Mouse (Mus musculus): Measurements from ENCODE around the gene Prpf39. TPM values are rescaled to one million over a fixed set of nuclear protein-coding genes. Genes with fewer than 3 reads are reported as not detected.
A peak's percentile ranks its signal among the peaks of the same experiment; 100 is the strongest.

The Prpf39 gene
- polyA plus RNA-seq, 2 experiments: 51.9 to 58.2 TPM

DNA sequence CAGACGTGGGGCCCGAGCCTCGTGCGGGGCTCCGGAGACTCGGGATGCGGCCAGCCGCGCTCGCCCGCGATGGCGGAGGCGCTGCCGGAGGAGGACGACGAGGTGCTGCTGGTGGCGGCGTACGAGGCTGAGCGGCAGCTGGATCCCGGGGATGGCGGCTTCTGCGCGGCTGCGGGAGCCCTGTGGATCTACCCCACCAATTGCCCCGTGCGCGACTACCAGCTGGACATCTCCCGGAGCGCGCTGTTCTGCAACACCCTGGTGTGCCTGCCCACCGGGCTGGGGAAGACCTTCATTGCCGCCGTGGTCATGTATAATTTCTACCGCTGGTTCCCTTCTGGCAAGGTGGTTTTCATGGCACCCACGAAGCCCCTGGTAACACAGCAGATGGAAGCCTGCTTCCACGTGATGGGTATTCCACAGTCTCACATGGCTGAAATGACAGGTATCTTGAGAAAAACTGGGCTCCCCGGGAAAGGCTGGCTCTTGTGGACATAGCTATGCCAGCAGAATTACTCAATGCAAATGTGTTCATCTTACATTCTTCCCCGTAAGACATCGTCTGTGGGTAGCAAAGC, 39.7 kb downstream of the Prpf39 start:
- under 1% methylated on average over 41 of the region's 41 CpGs for WGBS
- peak overlapping the region; percentile 86 for H3K4me2 ChIP-seq (replicated peaks; ENCODE audit: low read depth, low read length, severe bottlenecking)
- peak overlapping the region; percentile 77 for H3K9ac ChIP-seq (ENCODE audit: low read depth, low read length, severe bottlenecking)
- peak overlapping the region; percentile 82 for H3K27ac ChIP-seq (replicated peaks; ENCODE audit: low read depth, low read length)
- H3K4me3 ChIP-seq (replicated peaks; ENCODE audit: low read length): peak overlapping the region; percentile 85
- no peaks in the 10 kb centered on the region for H3K27me3 ChIP-seq (ENCODE audit: control insufficient read depth, insufficient read depth, low read length)
- DNase-seq (ENCODE audit: low spot score) (no peak), ATAC-seq (ENCODE audit: low FRiP score, low read depth) (no peak)
- TF ChIP-seq POLR2A (IDR thresholded peaks at IDR 0.05; ENCODE audit: borderline replicate concordance, extremely low read depth, insufficient read depth, insufficient read length): no peak
- peaks cover 11% of the 10 kb centered on the region; the same call in 1 of the 2 replicates for H3K36me3 ChIP-seq (ENCODE audit: control insufficient read depth, insufficient read depth, low read length)
- peaks cover 20% of the 10 kb centered on the region for H3K4me1 ChIP-seq (ENCODE audit: control insufficient read depth, insufficient read depth, low read length)
- no peaks in the 10 kb centered on the region for H3K9me3 ChIP-seq (ENCODE audit: control insufficient read depth, low read length)

DNA sequence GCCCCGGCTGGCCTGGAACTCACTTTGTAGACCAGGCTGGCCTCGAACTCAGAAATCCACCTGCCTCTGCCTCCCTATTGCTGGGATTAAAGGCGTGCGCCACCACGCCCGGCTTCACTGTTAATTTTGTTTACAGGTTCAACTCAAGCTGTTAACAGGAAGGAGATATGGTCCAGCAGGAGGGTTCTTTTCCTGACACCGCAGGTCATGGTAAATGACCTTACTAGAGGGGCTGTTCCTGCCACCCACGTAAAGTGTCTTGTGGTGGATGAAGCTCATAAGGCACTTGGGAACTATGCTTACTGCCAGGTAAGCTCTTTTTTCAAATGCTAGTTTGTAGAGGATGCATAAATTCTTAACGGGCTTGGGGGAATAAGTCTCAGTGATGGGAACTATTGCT, 40.8 kb downstream of the Prpf39 start:
- Histone ChIP-seq H3K4me2 (replicated peaks; ENCODE audit: low read depth, low read length, severe bottlenecking) (peak overlapping the region; percentile 86), H3K4me3 (replicated peaks; ENCODE audit: low read length) (peak overlapping the region; percentile 85), H3K4me1 (ENCODE audit: control insufficient read depth, insufficient read depth, low read length) (peaks cover 20% of the 10 kb centered on the region), H3K9me3 (ENCODE audit: control insufficient read depth, low read length) (no peaks in the 10 kb centered on the region), H3K27me3 (ENCODE audit: control insufficient read depth, insufficient read depth, low read length) (no peaks in the 10 kb centered on the region), H3K27ac (replicated peaks; ENCODE audit: low read depth, low read length) (no peak overlapping the region), H3K9ac (ENCODE audit: low read depth, low read length, severe bottlenecking) (peak overlapping the region; percentile 77; the same call in 1 of the 2 replicates), H3K36me3 (ENCODE audit: control insufficient read depth, insufficient read depth, low read length) (peaks cover 13% of the 10 kb centered on the region; the same call in 1 of the 2 replicates)
- ATAC-seq (ENCODE audit: low FRiP score, low read depth) (no peak), DNase-seq (ENCODE audit: low spot score) (no peak)
- no peak for TF ChIP-seq POLR2A (IDR thresholded peaks at IDR 0.05; ENCODE audit: borderline replicate concordance, extremely low read depth, insufficient read depth, insufficient read length)
- 76% methylated on average over 9 of the region's 9 CpGs for WGBS

DNA sequence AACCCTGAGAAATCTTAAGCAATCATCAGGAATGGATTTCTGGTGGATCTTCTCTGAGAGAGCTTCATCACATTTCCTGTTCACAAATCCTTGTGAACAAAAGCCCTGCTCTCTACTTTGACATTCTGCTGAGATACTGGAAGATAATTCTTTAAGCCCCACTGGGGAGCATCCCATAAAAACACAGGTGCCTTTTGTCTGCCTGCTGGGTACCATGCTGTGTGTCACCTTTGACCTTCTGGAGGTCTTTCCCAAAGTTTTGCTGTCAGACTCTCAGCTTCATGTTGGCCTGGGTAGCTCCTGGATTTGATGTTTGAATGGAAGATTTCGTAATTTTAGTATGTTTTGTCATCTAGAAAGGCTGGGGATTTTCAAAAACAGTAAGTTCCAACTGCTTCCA, 72.6 kb downstream of the Prpf39 start:
- no peak for ATAC-seq (ENCODE audit: low FRiP score, low read depth)
- no peak for TF ChIP-seq POLR2A (IDR thresholded peaks at IDR 0.05; ENCODE audit: borderline replicate concordance, extremely low read depth, insufficient read depth, insufficient read length)
- 87% methylated on average over 1 of the region's 1 CpGs for WGBS

GRCm38 (mm10) chr12:65111503-65111902, 75.4 kb downstream of the Prpf39 start:
- no peak overlapping the region for H3K4me2 ChIP-seq (replicated peaks; ENCODE audit: low read depth, low read length, severe bottlenecking)
- H3K4me1 ChIP-seq (ENCODE audit: control insufficient read depth, insufficient read depth, low read length): no peaks in the 10 kb centered on the region
- H3K27me3 ChIP-seq (ENCODE audit: control insufficient read depth, insufficient read depth, low read length): no peaks in the 10 kb centered on the region
- H3K4me3 ChIP-seq (replicated peaks; ENCODE audit: low read length): no peak overlapping the region
- 79% methylated on average over 3 of the region's 3 CpGs for WGBS
- DNase-seq (ENCODE audit: low spot score) (no peak), ATAC-seq (ENCODE audit: low FRiP score, low read depth) (no peak)
- no peak overlapping the region for H3K9ac ChIP-seq (ENCODE audit: low read depth, low read length, severe bottlenecking)
- no peak for TF ChIP-seq POLR2A (IDR thresholded peaks at IDR 0.05; ENCODE audit: borderline replicate concordance, extremely low read depth, insufficient read depth, insufficient read length)
- no peak overlapping the region for H3K27ac ChIP-seq (replicated peaks; ENCODE audit: low read depth, low read length)
- H3K9me3 ChIP-seq (ENCODE audit: control insufficient read depth, low read length): no peaks in the 10 kb centered on the region
- H3K36me3 ChIP-seq (ENCODE audit: control insufficient read depth, insufficient read depth, low read length): peaks cover 29% of the 10 kb centered on the region

More for the DNA sequence above, 72.6 kb downstream of the Prpf39 start:
- H3K9ac ChIP-seq (ENCODE audit: low read depth, low read length, severe bottlenecking): no peak overlapping the region
- peaks cover 42% of the 10 kb centered on the region for H3K36me3 ChIP-seq (ENCODE audit: control insufficient read depth, insufficient read depth, low read length)
- no peak for DNase-seq (ENCODE audit: low spot score)
- H3K4me1 ChIP-seq (ENCODE audit: control insufficient read depth, insufficient read depth, low read length): no peaks in the 10 kb centered on the region
- H3K27me3 ChIP-seq (ENCODE audit: control insufficient read depth, insufficient read depth, low read length): no peaks in the 10 kb centered on the region
- H3K4me3 ChIP-seq (replicated peaks; ENCODE audit: low read length): no peak overlapping the region
- H3K4me2 ChIP-seq (replicated peaks; ENCODE audit: low read depth, low read length, severe bottlenecking): no peak overlapping the region
- no peaks in the 10 kb centered on the region for H3K9me3 ChIP-seq (ENCODE audit: control insufficient read depth, low read length)
- H3K27ac ChIP-seq (replicated peaks; ENCODE audit: low read depth, low read length): no peak overlapping the region

DNA sequence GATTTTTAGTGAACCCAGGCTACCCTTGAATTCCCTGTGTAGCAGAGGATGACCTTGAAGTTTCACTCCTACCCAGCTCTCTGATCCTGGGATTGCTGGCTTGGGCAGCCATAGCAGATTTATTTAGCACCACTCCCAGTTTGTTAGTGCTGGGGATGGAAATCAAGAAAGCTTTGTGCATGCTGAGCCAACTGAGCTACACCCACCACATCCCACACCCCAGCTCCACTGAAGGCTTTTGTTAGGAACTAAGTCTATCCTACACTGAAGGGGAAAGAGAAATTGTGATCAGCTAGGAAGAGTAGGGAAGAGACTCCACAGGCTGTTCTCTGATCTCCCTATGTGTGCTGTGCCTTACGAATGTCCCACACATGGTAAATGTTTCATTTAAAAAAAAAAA, 76.7 kb downstream of the Prpf39 start:
- Histone ChIP-seq H3K27me3 (ENCODE audit: control insufficient read depth, insufficient read depth, low read length) (no peaks in the 10 kb centered on the region), H3K27ac (replicated peaks; ENCODE audit: low read depth, low read length) (no peak overlapping the region), H3K9ac (ENCODE audit: low read depth, low read length, severe bottlenecking) (no peak overlapping the region), H3K9me3 (ENCODE audit: control insufficient read depth, low read length) (no peaks in the 10 kb centered on the region), H3K36me3 (ENCODE audit: control insufficient read depth, insufficient read depth, low read length) (peaks cover 32% of the 10 kb centered on the region), H3K4me2 (replicated peaks; ENCODE audit: low read depth, low read length, severe bottlenecking) (no peak overlapping the region), H3K4me3 (replicated peaks; ENCODE audit: low read length) (no peak overlapping the region), H3K4me1 (ENCODE audit: control insufficient read depth, insufficient read depth, low read length) (no peaks in the 10 kb centered on the region)
- WGBS: 73% methylated on average over 1 of the region's 1 CpGs
- TF ChIP-seq POLR2A (IDR thresholded peaks at IDR 0.05; ENCODE audit: borderline replicate concordance, extremely low read depth, insufficient read depth, insufficient read length): no peak
- DNase-seq (ENCODE audit: low spot score) (no peak), ATAC-seq (ENCODE audit: low FRiP score, low read depth) (no peak)

Other genes starting within 250 kb of the Prpf39 start
- gene Gm527, start 118.4 kb upstream of the Prpf39 start, polyA plus RNA-seq (2012; rRNA removed): 7.2 and 7.3 TPM in 2 replicates
- gene Gm527, start 118.4 kb upstream of the Prpf39 start, polyA plus RNA-seq (2014; fragmentation: Nextera tagmentation; extraction: Ambion mirVana): 5.5 and 5.9 TPM in 2 replicates
- gene Klhl28, start 70.8 kb upstream of the Prpf39 start, polyA plus RNA-seq (2012; rRNA removed): 7.5 and 7.7 TPM in 2 replicates
- 16.6 and 19.5 TPM in 2 replicates for gene Klhl28, start 70.8 kb upstream of the Prpf39 start, polyA plus RNA-seq (2014; fragmentation: Nextera tagmentation; extraction: Ambion mirVana)
- gene Togaram1, start 70.5 kb upstream of the Prpf39 start, polyA plus RNA-seq (2012; rRNA removed): 15.4 and 16.8 TPM in 2 replicates
- gene Togaram1, start 70.5 kb upstream of the Prpf39 start, polyA plus RNA-seq (2014; fragmentation: Nextera tagmentation; extraction: Ambion mirVana): 31.1 and 31.9 TPM in 2 replicates
- 187 and 335 TPM in 2 replicates for gene Fkbp3, start 37.7 kb downstream of the Prpf39 start, polyA plus RNA-seq (2012; rRNA removed)
- 379 and 385 TPM in 2 replicates for gene Fkbp3, start 37.7 kb downstream of the Prpf39 start, polyA plus RNA-seq (2014; fragmentation: Nextera tagmentation; extraction: Ambion mirVana)
- 8.6 and 8.7 TPM in 2 replicates for gene Fancm, start 39.3 kb downstream of the Prpf39 start, polyA plus RNA-seq (2012; rRNA removed)
- gene Fancm, start 39.3 kb downstream of the Prpf39 start, polyA plus RNA-seq (2014; fragmentation: Nextera tagmentation; extraction: Ambion mirVana): 8.4 and 10.3 TPM in 2 replicates
- gene Mis18bp1, start 136.3 kb downstream of the Prpf39 start, polyA plus RNA-seq (2012; rRNA removed): 18.1 and 25.1 TPM in 2 replicates
- gene Mis18bp1, start 136.3 kb downstream of the Prpf39 start, polyA plus RNA-seq (2014; fragmentation: Nextera tagmentation; extraction: Ambion mirVana): 45.1 and 45.9 TPM in 2 replicates
- not detected in 2 replicates for gene Wdr20rt, start 189.2 kb downstream of the Prpf39 start, polyA plus RNA-seq (2012; rRNA removed)
- gene Wdr20rt, start 189.2 kb downstream of the Prpf39 start, polyA plus RNA-seq (2014; fragmentation: Nextera tagmentation; extraction: Ambion mirVana): not detected in 2 replicates

All from limb, embryonic 14.5 days (tissue).